Mouse (Mus musculus) brown adipose tissue, adult 24 weeks (tissue): Measurements from ENCODE around the gene Bsnd. TPM values are rescaled to one million over a fixed set of nuclear protein-coding genes. Genes with fewer than 3 reads are reported as not detected.

Source experiments
- H3K27ac ChIP-seq: fragments of 200-500 bp; replicated peaks from 2 replicates; pipeline ENCODE4 v1.5.1; 2012; ENCODE audit warnings: low read depth, mild to moderate bottlenecking, low read length
- H3K4me1 ChIP-seq: fragments of 200-500 bp; 2 replicates; pipeline ENCODE4 v1.6.1; 2012; ENCODE audit warnings: low read length, mixed read lengths; ENCODE audit not compliant: control insufficient read depth, insufficient read depth, insufficient read length
- H3K4me3 ChIP-seq: fragments of 200-500 bp; 2 replicates; pipeline ENCODE4 v1.5.1; 2012; ENCODE audit warnings: low read depth, mild to moderate bottlenecking, low read length, moderate library complexity; ENCODE audit not compliant: insufficient read depth
- polyA plus RNA-seq: library from polyadenylated mRNA; stranded (reverse); fragments of >200 nt; gene quantifications from 2 replicates; pipeline ENCODE4 v1.2.4, GENCODE M21; 2012; ENCODE audit not compliant: missing spikeins, insufficient read depth, insufficient read length

The Bsnd gene
- not detected in 2 replicates for polyA plus RNA-seq

GRCm38 (mm10) chr4:106492116-106492515 lies at the start of gene Bsnd:
TSS of gene Bsnd (minus strand) at chr4:106492283.
- Histone ChIP-seq H3K27ac (no peak within 1 kb of the TSS), H3K4me3 (no peak within 1 kb of the TSS), H3K4me1 (no peaks in the 10 kb centered on the region)

- Histone ChIP-seq H3K4me3 (no peak overlapping the region), H3K4me1 (no peaks in the 10 kb centered on the region), H3K27ac (no peak overlapping the region)
Measured at GRCm38 (mm10) chr4:106541491-106541890, 49.4 kb upstream of the Bsnd start.

GRCm38 (mm10) chr4:106539756-106540155 lies 47.7 kb upstream of the Bsnd start:
- Histone ChIP-seq H3K27ac (no peak overlapping the region), H3K4me3 (no peak overlapping the region), H3K4me1 (no peaks in the 10 kb centered on the region)

GRCm38 (mm10) chr4:106534256-106534655 lies 42.2 kb upstream of the Bsnd start:
- H3K4me1 ChIP-seq = no peaks in the 10 kb centered on the region
- no peak overlapping the region for H3K4me3 ChIP-seq
- no peak overlapping the region for H3K27ac ChIP-seq

GRCm38 (mm10) chr4:106533421-106534080 lies 41.5 kb upstream of the Bsnd start:
- Histone ChIP-seq H3K4me3 (no peak overlapping the region), H3K27ac (no peak overlapping the region), H3K4me1 (no peaks in the 10 kb centered on the region)

- Histone ChIP-seq H3K4me3 (no peak overlapping the region), H3K4me1 (no peaks in the 10 kb centered on the region), H3K27ac (no peak overlapping the region)
Measured at GRCm38 (mm10) chr4:106530113-106530482, 38.0 kb upstream of the Bsnd start.

- no peak overlapping the region for H3K27ac ChIP-seq
- no peaks in the 10 kb centered on the region for H3K4me1 ChIP-seq
- H3K4me3 ChIP-seq = peak overlapping the region; percentile 38; the same call in 1 of the 2 replicates
Measured at GRCm38 (mm10) chr4:106529375-106530112, 37.5 kb upstream of the Bsnd start.

GRCm38 (mm10) chr4:106527856-106528547 lies 35.9 kb upstream of the Bsnd start:
- H3K4me3 ChIP-seq = no peak overlapping the region
- no peak overlapping the region for H3K27ac ChIP-seq
- H3K4me1 ChIP-seq = no peaks in the 10 kb centered on the region

- no peaks in the 10 kb centered on the region for H3K4me1 ChIP-seq
- no peak overlapping the region for H3K4me3 ChIP-seq
- no peak overlapping the region for H3K27ac ChIP-seq
Measured at GRCm38 (mm10) chr4:106525001-106525400, 32.9 kb upstream of the Bsnd start.

GRCm38 (mm10) chr4:106524131-106524530 lies 32.0 kb upstream of the Bsnd start:
- Histone ChIP-seq H3K27ac (no peak overlapping the region), H3K4me1 (no peaks in the 10 kb centered on the region), H3K4me3 (no peak overlapping the region)

- Histone ChIP-seq H3K4me3 (no peak overlapping the region), H3K4me1 (no peaks in the 10 kb centered on the region), H3K27ac (no peak overlapping the region)
Measured at GRCm38 (mm10) chr4:106522547-106522946, 30.5 kb upstream of the Bsnd start.

GRCm38 (mm10) chr4:106514606-106515005 lies 22.5 kb upstream of the Bsnd start:
- H3K4me3 ChIP-seq = no peak overlapping the region
- no peaks in the 10 kb centered on the region for H3K4me1 ChIP-seq
- no peak overlapping the region for H3K27ac ChIP-seq

- no peak overlapping the region for H3K27ac ChIP-seq
- peaks cover 4% of the 10 kb centered on the region; the same call in 1 of the 2 replicates for H3K4me1 ChIP-seq
- no peak overlapping the region for H3K4me3 ChIP-seq
Measured at GRCm38 (mm10) chr4:106509888-106510287, 17.8 kb upstream of the Bsnd start.

GRCm38 (mm10) chr4:106505453-106506058 lies 13.5 kb upstream of the Bsnd start:
- peaks cover 4% of the 10 kb centered on the region; the same call in 1 of the 2 replicates for H3K4me1 ChIP-seq
- no peak overlapping the region for H3K4me3 ChIP-seq
- H3K27ac ChIP-seq = no peak overlapping the region

- Histone ChIP-seq H3K4me1 (peaks cover 4% of the 10 kb centered on the region; the same call in 1 of the 2 replicates), H3K4me3 (no peak overlapping the region), H3K27ac (no peak overlapping the region)
Measured at GRCm38 (mm10) chr4:106503578-106503977, 11.5 kb upstream of the Bsnd start.
